Mouse (Mus musculus) erythroblast, embryonic 14.5 days (primary cell): ENCODE measurements around the gene Pard3. TPM values are rescaled to one million over a fixed set of nuclear protein-coding genes. Genes with fewer than 3 reads are reported as not detected.

ENCODE experiments used
- H3K27me3 ChIP-seq: 2 replicates; pipeline ENCODE4 v1.6.1; 2012; ENCODE audit warnings: inconsistent platforms; ENCODE audit not compliant: control insufficient read depth
- H3K36me3 ChIP-seq: 2 replicates; pipeline ENCODE4 v1.6.1; 2012; ENCODE audit warnings: mild to moderate bottlenecking, inconsistent platforms; ENCODE audit not compliant: control insufficient read depth
- H3K4me1 ChIP-seq: 2 replicates; pipeline ENCODE4 v1.6.1; 2012; ENCODE audit warnings: inconsistent platforms; ENCODE audit not compliant: control insufficient read depth
- H3K4me3 ChIP-seq: replicated peaks from 2 replicates; pipeline ENCODE3; 2012; ENCODE audit warnings: moderate library complexity, mild to moderate bottlenecking, inconsistent platforms
- H3K9me3 ChIP-seq: 2 replicates; pipeline ENCODE4 v1.6.1; 2012; ENCODE audit warnings: low read length, inconsistent platforms, mixed read lengths; ENCODE audit not compliant: control insufficient read depth
- GATA1 ChIP-seq: IDR thresholded peaks from 2 replicates; pipeline ENCODE4 v1.6.1; 2012; ENCODE audit warnings: low read length, inconsistent platforms, mixed read lengths
- TAL1 ChIP-seq: IDR thresholded peaks from 3 replicates; pipeline ENCODE4 v1.6.1; 2012; ENCODE audit warnings: low read length, inconsistent platforms, mixed read lengths
- polyA plus RNA-seq: library from polyadenylated mRNA; stranded (reverse); fragments of >175 nt; gene quantifications from 2 replicates; pipeline ENCODE4 v1.2.3, GENCODE M21; 2012

The Pard3 gene
- polyA plus RNA-seq, 1 experiment = 0.02 TPM

DNA sequence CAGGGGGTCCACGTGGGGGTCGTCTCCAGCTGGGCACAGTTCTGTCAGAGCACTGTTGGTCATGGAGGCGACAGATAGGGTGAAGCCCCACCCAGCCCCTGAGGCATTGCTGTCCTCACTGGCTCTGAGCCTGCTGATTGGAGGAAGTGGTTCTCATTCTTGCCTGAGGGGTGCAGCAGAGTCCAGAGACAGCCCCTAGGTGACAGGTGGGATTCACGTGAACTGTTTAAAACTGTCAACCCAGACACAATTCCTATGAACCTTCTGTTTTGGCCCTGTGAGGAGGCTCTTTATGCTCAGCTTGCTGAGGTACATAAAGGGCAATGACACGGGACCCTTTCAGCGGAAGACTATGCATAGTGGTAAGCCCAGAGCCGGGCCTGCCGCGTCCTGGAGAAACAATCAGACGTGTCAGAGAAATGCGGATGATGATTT, 488.5 kb downstream of the Pard3 start:
- no peak for TF ChIP-seq GATA1
- no peak for TF ChIP-seq TAL1
- Histone ChIP-seq H3K36me3 (no peaks in the 10 kb centered on the region), H3K9me3 (no peaks in the 10 kb centered on the region), H3K27me3 (no peaks in the 10 kb centered on the region), H3K4me1 (peaks cover 4% of the 10 kb centered on the region), H3K4me3 (no peak overlapping the region)

DNA sequence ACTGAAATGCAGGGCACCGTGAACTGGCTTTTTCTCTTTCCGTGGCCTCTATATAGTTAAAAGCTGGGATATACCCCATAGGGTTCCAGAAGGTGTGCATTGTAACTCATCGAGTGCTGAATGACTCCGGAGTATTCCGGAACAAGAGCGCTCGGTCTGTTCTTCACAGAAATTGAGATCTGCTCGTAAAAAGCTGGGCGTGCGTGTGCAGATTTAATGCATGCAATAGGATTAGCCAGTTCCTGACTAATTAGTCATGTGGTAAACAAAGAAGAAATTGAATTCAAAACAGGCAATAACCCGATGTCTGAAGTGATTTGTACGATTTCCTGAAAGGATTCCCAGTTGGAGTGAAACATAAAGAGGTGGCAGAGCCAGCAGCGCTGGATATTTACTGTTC, 489.1 kb downstream of the Pard3 start:
- TF ChIP-seq TAL1 (no peak), GATA1 (no peak)
- no peak overlapping the region for H3K4me3 ChIP-seq
- H3K27me3 ChIP-seq = no peaks in the 10 kb centered on the region
- H3K4me1 ChIP-seq = peaks cover 4% of the 10 kb centered on the region
- no peaks in the 10 kb centered on the region for H3K9me3 ChIP-seq
- H3K36me3 ChIP-seq = no peaks in the 10 kb centered on the region

DNA sequence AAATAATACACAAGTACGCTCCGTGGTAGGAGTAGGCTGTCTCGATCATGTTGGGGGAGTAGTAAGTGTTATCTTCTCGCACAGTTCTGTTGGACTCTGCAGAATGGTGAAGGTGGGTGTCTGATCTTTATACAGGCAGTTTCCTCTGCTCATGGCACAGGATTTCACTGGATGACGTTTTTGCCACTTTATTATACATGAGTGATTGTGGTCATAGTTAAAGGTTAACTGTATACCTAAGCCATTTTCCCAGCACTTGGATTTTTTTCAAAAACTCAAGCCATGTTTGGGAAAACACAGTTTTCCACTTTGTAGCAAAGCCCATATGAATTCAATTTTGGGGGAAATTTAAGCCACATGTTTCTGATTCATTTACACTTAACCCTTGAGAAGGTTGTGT, 489.9 kb downstream of the Pard3 start:
- Histone ChIP-seq H3K27me3 (no peaks in the 10 kb centered on the region), H3K36me3 (no peaks in the 10 kb centered on the region), H3K4me3 (no peak overlapping the region), H3K4me1 (peaks cover 4% of the 10 kb centered on the region), H3K9me3 (no peaks in the 10 kb centered on the region)
- TF ChIP-seq TAL1 (no peak), GATA1 (no peak)

DNA sequence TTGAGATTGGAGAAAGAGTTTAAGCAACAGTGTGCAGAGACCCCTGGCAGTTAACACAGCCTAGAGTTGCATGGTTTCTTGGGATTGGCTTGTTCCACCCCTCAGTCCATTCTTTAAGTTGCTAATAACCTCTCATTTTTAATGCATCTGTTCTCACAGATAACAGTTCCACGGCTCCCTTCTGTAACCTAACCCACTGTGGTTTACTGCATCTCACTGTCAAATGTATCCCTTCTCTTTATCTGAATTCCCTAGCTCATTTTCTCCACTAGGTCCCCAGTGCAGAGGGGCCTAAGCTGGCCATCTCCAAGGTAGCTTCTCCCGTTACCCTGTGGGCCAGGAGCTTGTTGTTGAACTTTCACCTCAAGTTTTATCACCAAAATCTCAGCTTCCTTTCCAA, 492.1 kb downstream of the Pard3 start:
- H3K36me3 ChIP-seq = no peaks in the 10 kb centered on the region
- no peaks in the 10 kb centered on the region for H3K27me3 ChIP-seq
- TF ChIP-seq TAL1 (no peak), GATA1 (no peak)
- H3K4me1 ChIP-seq = peaks cover 4% of the 10 kb centered on the region
- no peaks in the 10 kb centered on the region for H3K9me3 ChIP-seq
- H3K4me3 ChIP-seq = no peak overlapping the region

DNA sequence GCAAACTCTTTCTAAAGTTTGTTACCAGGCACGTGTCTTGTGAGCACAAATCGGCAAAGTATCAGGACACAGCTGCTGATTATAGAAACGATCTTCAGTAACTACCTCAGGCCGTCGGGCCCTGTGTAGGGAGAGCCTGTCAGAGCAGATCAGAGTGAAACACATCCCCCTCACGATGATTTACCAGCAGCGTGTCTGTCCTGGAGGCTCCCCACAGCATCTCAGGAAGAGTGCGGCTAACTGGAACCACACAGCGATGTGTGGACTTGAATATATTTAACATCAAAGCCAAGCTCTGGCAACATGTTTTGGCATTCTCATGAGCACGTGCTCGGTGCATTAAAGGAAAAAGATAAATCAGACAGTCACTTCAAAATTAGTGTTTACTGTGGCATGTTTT, 493.3 kb downstream of the Pard3 start:
- H3K4me1 ChIP-seq = peaks cover 3% of the 10 kb centered on the region
- no peak for TF ChIP-seq TAL1
- TF ChIP-seq GATA1 = no peak
- no peaks in the 10 kb centered on the region for H3K27me3 ChIP-seq

DNA sequence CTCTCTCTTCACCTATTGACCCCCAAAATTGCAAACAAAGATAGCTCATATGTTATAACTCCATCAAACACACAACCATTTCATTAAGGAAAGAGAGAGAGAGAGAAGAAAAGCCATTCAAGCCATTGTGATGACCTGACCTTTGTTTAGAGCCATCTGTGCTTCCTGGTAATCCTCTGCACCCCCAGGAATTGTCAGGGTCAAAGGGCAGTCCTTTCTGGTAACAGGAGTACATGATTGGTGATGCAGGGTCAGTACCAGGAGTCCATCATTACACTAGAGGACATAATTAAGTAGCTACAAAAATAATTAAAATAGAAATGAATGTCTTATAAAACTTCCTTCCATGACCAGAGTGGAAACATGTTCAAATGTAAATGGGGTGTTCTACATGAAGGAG, 493.9 kb downstream of the Pard3 start:
- Histone ChIP-seq H3K4me3 (no peak overlapping the region), H3K36me3 (no peaks in the 10 kb centered on the region), H3K27me3 (no peaks in the 10 kb centered on the region), H3K9me3 (no peaks in the 10 kb centered on the region), H3K4me1 (no peaks in the 10 kb centered on the region)
- TF ChIP-seq TAL1 (no peak), GATA1 (no peak)

More for the DNA sequence above, 493.3 kb downstream of the Pard3 start:
- Histone ChIP-seq H3K4me3 (no peak overlapping the region), H3K9me3 (no peaks in the 10 kb centered on the region), H3K36me3 (no peaks in the 10 kb centered on the region)

DNA sequence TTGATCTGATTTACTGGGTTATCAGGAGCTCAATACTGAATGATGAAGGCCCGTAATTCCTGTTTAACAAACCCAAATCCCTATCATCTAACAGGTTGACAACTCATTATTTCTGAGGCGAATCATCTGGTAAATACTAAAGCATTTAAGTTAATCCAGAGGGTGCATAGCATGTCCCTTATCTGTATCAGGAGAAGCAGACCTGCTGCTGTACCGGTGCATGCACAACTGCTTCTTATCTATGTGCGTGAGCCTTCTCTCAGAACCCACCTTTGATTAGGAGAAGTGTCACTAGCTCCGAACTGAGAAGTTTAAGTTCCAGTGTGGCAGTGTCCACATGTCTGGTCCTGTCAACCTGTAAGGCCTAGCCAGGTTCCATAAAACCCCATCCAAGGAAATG, 499.9 kb downstream of the Pard3 start:
- no peak overlapping the region for H3K4me3 ChIP-seq
- H3K4me1 ChIP-seq = peaks cover 3% of the 10 kb centered on the region; the same call in 1 of the 2 replicates

DNA sequence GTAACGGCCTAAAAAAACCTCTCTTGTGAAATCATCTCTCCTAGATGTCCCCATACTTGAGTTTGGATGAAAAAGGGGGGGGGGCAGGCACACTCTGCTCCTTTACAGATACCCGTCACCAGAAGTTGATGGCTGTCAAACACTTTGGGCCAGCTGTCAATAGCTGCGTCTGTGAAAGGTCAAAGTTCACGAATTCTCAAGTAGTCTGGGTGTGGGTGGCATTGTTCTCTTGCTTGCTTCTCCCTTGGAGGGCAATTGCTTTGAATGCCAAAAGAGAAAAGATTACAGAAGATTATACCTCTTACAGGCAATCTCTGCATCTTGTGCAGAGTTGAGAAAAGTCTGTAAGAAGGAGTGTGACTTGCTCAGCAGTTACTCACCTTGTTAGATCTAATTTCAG, 500.7 kb downstream of the Pard3 start:
- Histone ChIP-seq H3K4me1 (peaks cover 3% of the 10 kb centered on the region; the same call in 1 of the 2 replicates), H3K27me3 (no peaks in the 10 kb centered on the region), H3K4me3 (no peak overlapping the region), H3K36me3 (no peaks in the 10 kb centered on the region), H3K9me3 (no peaks in the 10 kb centered on the region)
- no peak for TF ChIP-seq GATA1
- TF ChIP-seq TAL1 = no peak

More for the DNA sequence above, 499.9 kb downstream of the Pard3 start:
- Histone ChIP-seq H3K9me3 (no peaks in the 10 kb centered on the region), H3K27me3 (no peaks in the 10 kb centered on the region), H3K36me3 (no peaks in the 10 kb centered on the region)
- TF ChIP-seq TAL1 (no peak), GATA1 (no peak)

DNA sequence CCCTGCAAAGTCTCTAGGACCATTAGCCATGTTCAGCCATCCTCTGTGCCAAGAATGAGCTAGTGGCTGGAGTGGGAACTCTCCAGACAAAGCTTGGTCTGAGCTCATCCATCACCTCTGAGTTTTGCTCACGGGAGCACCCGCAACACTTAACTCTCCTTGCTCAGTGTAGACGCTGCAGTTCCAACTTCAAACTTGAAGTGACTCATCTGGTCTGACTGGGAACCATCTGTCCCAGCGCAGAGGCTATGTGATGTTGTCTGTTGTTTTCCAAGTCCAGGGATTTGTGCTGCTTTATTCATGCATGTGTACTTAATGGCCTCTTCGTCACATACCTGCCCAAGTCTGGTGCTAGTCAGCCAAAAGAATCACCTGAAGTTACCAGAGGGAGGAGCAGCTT, 505.5 kb downstream of the Pard3 start:
- no peaks in the 10 kb centered on the region for H3K9me3 ChIP-seq
- H3K36me3 ChIP-seq = no peaks in the 10 kb centered on the region
- H3K4me3 ChIP-seq = no peak overlapping the region
- H3K4me1 ChIP-seq = no peaks in the 10 kb centered on the region
- TF ChIP-seq TAL1 (no peak), GATA1 (no peak)
- no peaks in the 10 kb centered on the region for H3K27me3 ChIP-seq

DNA sequence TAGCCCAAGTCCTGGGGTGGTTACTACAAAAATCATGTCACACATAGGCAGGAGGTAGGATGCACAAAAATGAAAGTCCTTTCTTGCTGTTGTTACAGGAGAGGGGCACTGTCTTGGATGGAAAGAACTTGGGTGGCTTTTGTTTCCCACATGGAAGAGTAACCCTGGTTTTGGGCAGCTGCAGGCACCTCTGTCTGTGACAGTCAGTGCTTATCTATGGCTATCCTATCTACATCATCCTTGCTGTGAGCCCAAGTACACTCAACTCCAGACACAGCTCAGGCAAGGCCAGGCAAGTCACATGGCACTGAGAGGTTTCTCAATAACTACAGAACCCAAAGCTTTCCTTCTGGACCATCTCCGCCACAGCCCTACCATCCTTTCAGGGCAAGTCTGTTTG, 506.8 kb downstream of the Pard3 start:
- H3K4me3 ChIP-seq = no peak overlapping the region
- no peaks in the 10 kb centered on the region for H3K27me3 ChIP-seq
- no peaks in the 10 kb centered on the region for H3K4me1 ChIP-seq
- no peaks in the 10 kb centered on the region for H3K36me3 ChIP-seq
- no peaks in the 10 kb centered on the region for H3K9me3 ChIP-seq
- TF ChIP-seq TAL1 (no peak), GATA1 (no peak)
